Mouse (Mus musculus) embryo, embryonic 11 days (tissue): ENCODE measurements around the gene Omp.

Source experiments
- DNase-seq: peaks from one replicate; pipeline ENCODE4 v3.0.0-alpha.2; 2015

Omp gene

GRCm38 (mm10) chr7:98095852-98096251 lies 49.5 kb downstream of the Omp start:
- DNase-seq, result no peak
